Mouse (Mus musculus) lung, postnatal 0 days (tissue): ENCODE measurements around the gene Rfx1.

Source experiments
- CTCF ChIP-seq: IDR thresholded peaks from 2 replicates; pipeline ENCODE4 v1.5.1; 2016; ENCODE audit warnings: antibody characterized with exemption, mild to moderate bottlenecking
- EP300 ChIP-seq: IDR thresholded peaks from 2 replicates; pipeline ENCODE4 v1.6.1; 2016; ENCODE audit warnings: antibody characterized with exemption, mild to moderate bottlenecking, control low read depth

DNA sequence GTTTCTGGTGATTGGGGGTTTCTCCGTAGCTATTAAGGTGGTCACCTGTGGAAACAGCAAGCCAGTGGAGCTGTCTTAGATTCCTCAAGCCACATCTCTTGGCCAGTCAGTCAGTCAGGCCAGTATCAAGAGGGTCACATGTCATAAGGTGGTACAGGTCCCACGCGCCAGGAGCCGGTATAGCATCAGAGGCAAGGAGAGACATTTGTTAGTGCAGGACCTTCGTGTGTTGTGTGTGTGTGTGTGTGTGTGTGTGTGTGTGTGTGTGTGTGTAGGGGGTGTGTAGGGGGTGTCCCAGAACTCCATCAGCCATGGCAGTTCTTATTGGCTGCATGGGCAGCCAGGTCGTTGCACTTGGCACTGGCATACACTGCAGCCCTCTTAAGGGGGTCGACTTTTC lies 1.3 kb downstream of the Rfx1 start:
- no peak for TF ChIP-seq CTCF
- TF ChIP-seq EP300, result no peak
